Mouse (Mus musculus) liver, adult 2 months (tissue): ENCODE results near the gene Lman2.

Experiments
- CTCF ChIP-seq: fragments of 200-500 bp; IDR thresholded peaks from 2 replicates; pipeline ENCODE4 v1.5.1; 2011; ENCODE audit warnings: low read depth, low read length, control low read depth
- POLR2A ChIP-seq: fragments of 200-500 bp; IDR thresholded peaks from 2 replicates; pipeline ENCODE4 v1.6.1; 2011; ENCODE audit warnings: low read length, control low read depth; ENCODE audit not compliant: insufficient read depth; ENCODE audit errors: extremely low read depth

- TF ChIP-seq POLR2A (no peak), CTCF (no peak)
Observed at GRCm38 (mm10) chr13:55329683-55330566, 32.7 kb downstream of the Lman2 start, which contains the start of gene Mxd3.
